Mouse (Mus musculus) spleen, postnatal 14 days (tissue): ENCODE results near the gene Ece2.

ENCODE experiments used
- DNase-seq, 2 experiments: peaks; one replicate each; pipeline ENCODE4 v3.0.0; 2021 to 2022; ENCODE audit warnings: low spot score in 2 of 2

Gene Ece2

DNA sequence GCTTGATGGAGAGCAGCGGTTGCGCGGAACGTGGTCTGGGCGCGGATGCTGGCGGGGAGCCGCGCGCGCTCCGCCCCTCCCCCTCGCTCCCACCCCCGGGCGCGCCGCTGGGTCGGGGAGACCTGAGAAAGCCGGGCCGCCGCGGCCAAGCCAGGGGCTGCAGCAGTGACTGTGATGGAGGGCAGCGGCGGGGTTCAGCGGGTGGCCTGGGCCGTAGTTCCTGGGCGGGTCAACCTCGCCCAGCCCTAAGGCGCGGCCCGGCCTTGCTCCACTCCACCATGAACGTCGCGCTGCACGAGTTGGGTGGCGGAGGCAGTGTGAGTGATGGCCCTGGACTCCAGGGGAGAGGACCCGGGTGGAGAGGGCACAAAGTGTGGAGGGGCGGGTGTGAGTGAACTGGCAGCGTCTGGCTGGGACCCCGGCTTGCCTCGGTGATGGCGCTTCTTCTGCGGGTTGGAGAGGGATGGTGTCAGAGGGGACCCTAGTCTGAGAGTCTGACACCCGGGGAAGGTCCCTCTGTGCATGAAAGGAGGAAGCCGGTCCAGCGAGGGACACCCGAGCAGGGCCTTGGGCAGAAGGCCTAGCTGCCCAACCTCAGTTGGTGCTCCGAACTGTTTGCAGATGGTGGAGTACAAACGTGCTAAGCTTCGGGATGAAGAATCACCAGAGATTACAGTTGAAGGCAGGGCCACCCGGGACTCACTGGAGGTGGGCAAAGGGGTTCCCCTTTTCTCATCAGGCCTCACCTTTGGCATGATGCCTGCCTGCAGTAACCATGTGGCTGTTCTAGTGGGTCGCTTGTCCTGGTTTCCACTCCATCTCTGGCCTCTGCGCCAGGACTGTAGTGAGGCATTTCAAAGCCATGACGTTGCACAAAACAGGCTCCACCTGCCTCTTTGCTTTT lies at the start of gene Ece2:
Gene Ece2 (plus strand): TSS at position 98 of the 904 bp plus-strand sequence.
- no peak for DNase-seq

DNA sequence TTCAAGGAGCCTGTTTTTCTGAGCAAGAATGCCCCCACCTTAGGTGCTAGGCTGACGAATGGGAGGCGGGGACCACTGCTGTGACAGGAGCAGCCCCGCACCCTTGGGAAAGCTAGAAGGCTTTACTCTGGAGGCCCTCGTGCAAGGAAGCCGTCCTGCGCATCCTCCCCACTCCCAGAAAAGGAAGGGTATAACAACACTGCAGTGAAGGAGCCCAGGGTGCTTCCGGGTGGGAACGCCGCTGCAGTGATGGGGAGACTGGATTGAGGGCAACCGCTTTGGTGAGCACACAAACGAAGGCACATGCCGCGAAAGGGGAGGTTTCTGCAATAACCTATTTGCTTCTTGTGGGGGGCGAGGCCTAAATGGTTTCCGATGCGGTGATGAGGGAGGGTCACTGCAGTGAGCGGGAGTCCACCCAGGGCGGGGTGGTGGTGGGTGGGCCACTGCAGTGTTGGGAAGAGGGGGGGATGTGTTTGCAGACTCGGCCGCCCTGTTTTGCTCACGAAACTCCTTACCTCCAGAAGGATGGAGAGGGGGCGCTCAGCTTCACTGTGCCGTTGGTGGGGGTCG lies 40.2 kb upstream of the Ece2 start, which contains the start of gene Vwa5b2:
Gene Vwa5b2 (plus strand): TSS at position 106 of the 573 bp plus-strand sequence.
- no peak for DNase-seq

DNA sequence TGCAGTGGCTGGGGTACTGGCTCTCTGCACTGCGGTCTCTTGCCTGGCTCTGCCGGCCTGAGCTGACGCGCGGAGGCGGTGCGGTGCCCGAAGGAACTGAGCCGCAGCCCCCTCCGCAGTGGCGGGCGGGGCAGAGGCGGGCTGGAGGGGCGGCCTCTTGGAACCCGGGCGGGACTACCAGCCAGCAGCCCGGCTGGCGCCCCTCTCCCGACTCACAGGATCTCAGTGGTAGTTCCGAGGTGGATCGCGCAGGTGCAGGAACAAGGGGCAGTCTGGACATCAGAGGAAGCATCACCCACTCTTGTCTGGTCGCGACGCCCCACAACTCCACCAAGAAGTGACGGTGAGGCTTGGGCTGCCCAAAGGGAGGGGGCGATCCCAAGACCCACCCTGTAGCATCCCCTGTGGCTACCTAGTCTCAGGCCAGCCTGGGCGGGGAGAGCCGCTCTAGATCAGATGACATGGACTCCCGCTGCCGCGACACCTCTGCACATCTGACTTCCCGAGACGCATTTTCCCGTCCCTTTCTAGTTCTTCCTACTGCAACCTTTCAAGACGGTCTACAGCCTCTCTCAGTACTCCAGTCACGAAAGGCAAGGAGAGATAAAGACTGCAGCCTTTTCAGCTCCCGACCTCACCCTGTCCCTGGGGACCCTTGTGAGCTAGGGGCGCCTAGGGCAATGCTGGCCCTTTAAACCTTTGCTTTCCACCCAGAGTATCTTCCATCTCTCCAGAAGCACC lies 39.5 kb upstream of the Ece2 start:
- DNase-seq, result no peak

DNA sequence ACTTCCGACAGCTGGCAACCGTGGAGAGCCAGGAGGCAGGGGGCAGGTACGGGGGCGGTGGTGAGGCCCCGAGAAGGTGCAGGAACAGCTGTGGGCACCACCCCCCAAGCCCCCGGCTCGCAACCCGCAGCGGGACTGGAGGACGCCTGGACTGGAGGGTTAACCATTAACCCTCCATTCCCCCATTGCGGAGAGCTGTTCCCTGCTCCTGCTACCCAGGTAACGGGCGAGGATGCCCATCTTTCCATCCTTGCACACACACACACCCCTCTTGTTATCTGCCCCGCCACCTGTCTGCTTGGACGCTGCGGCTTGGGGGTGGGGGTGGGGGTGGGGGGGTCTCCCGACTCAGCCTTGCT lies 39.0 kb upstream of the Ece2 start:
- DNase-seq, result no peak

DNA sequence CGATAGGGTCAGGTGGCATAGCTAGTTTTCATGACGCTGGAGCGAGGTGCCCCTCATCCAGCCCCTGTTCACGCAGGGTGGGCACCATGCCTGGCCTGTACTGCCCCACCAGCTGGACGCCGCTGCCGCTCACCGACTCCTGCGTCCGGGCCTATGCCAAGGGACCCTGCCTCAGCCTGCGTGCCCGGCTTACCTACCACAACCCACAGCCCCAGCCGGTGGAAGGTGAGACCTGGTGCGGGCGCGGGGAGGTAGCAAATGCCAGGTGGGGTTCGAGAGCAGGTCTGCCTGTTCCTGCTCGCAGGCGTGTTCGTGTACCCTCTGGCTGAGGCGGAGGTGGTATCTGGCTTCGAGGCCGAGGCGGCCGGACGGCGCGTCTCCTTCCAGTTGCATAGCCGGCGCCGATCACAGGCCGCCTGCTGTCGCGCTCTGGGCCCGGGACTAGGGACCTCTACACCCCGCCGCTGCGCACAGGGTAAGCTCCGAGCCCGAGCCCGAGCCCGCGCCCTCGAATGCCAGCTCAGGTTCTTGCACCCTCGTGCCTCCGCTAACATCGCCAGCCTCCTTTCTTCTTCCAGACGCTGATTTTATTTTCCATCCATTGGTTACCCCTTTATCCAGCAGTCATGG lies 38.4 kb upstream of the Ece2 start:
- no peak for DNase-seq

DNA sequence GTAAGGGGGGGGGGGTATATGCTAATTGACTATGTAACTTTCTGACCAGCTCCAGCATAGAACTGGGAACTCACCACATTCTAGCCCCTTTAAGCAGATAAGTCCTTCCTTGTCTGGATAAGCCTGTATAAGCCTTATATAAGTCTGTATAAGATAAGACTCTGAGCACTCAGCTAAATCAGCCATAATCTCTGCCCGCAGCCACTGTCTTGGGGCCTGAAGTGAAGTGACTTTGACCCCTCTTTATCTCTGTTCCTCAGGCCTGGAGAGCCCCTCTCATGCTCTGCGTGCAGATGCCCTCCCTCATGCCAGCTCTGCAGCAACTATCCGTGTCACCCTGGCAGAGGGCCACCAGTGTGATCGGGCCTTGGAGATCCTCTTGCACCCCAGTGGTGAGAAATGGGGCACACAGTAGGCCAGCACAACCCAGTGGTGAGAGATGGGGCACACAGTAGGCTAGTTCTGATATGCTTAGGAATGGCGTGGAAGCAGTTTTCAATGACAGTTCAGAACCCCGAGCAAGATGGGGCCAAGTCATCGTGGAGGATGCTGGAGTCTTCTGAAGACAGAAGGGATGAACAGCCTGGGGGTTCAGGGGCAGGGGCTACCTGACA lies 34.5 kb upstream of the Ece2 start:
- no peak for DNase-seq

DNA sequence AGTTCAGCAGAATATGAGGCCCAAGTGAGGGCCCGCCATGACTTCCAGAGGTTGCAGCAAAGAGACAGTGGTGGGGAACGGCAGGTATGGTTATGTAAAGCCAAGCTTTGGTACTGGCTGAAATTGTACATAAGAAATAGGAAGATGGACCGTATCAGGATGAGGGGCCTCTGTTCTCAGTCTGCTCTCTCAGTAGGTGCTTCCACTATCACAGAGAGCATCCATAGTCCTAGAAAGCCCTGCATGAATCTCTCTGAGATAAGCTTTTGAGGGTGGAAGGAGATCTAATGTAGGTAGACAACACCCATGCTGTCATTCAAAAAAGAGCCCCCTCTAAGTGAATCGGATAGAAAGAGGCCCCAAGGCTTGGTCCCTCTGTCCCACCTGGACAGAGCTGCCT lies 33.9 kb upstream of the Ece2 start:
- no peak for DNase-seq

DNA sequence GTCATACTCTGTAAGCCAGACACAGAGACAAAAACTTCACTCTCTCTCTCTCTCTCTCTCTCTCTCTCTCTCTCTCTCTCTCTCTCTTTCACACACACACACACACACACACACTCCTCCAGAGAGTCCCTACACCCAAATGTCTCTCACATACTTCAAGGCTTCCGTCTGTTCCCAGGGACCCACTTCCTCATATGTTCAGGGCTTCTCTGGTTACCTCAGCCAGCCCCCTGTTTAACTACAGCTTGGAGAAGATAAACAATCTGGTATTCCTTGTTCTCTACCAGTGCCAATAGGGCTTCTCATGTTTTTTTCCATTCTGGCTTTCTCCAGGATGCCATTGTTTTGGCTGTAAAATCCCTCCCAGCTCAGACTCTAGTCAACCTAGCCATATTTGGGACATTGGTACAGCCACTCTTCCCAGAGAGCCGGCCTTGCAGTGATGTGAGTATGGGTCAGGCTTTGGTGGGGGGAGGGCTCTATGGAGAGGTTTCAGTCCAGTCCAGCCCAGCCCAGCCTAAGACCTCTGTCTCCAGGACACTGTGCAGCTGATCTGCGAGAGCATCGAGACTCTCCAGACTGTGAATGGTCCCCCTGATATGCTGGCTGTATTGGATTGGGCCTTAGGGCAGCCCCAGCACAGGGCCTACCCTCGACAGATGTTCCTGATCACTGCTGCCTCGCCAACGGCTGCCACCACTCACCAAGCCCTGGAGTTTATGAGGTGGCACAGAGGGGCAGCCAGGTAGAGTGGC lies 32.8 kb upstream of the Ece2 start:
- no peak for DNase-seq

DNA sequence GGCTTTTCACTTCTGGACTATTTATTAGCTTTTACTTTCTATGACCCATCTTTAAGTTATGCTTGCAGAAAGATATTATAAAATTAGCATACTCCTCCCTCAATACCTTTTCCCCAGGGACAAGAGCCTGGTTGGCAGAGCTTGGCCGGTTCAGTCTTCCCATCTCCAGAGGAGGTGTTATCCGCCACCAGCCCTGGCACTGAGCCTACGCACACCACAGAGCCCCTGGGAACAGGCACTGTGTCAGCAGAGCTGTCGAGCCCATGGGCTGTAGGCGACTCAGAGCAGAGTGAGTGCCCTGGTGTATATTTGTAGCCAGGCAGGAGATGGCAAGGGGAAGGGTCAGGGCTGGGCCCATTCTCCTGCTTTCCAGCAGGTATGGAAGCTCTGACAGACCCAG lies 29.1 kb upstream of the Ece2 start:
- no peak for DNase-seq

DNA sequence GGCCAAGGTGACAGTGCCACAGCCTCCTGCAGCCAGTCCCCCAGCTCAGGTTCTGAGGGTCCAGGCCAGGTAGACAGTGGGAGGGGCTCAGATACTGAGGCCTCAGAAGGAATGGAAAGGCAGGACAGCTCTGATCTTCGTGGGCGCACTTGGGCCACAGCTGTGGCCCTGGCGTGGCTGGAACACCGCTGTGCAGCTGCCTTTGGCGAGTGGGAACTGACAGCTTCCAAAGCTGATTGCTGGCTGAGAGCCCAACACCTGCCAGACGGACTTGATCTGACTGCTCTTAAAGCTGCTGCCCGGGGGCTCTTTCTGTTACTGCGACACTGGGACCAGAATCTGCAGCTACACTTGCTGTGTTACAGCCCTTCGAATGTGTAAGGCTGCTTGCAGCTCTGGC lies 24.9 kb upstream of the Ece2 start:
- no peak for DNase-seq

DNA sequence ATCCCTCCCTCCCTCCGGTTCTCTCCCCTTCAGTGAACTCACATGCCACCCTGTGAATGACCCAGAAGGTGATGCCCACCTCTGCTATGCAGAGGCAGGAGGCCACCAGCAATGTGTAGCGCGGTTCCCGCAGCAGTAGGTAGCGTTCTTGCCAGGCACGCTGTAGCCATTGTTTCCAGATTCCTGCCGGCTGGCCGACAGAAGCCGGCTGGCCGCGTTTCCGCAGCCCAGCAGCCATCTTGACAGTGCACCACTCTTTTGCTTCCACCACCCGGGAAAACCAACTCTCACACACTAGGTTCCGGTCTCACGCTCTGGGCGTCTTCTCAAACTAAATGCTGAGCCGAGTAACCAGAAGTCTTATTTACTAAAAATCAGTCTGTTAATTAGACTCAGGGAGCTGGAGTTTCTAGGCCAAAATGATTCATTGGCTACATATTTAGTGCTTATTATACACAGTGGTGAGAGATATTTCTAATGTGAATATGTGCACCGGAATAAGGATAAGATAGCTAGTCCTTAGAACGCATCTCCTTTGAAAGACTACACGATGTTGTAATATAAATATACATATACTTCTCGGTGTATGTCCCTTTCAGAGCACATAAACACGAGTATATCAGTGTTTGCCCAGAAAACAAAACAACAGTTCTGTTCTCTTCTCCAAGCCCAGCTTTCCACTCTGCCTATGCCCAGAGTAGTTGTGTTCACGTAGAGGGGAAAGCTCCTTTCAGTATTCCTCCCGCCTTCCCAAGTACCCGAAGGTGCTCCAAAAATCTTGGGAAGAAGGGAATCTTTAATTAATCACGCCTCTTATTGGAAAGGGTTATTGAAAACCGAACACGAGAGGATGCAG lies 18.9 kb upstream of the Ece2 start:
- DNase-seq, result peak; percentile 47 to 68

DNA sequence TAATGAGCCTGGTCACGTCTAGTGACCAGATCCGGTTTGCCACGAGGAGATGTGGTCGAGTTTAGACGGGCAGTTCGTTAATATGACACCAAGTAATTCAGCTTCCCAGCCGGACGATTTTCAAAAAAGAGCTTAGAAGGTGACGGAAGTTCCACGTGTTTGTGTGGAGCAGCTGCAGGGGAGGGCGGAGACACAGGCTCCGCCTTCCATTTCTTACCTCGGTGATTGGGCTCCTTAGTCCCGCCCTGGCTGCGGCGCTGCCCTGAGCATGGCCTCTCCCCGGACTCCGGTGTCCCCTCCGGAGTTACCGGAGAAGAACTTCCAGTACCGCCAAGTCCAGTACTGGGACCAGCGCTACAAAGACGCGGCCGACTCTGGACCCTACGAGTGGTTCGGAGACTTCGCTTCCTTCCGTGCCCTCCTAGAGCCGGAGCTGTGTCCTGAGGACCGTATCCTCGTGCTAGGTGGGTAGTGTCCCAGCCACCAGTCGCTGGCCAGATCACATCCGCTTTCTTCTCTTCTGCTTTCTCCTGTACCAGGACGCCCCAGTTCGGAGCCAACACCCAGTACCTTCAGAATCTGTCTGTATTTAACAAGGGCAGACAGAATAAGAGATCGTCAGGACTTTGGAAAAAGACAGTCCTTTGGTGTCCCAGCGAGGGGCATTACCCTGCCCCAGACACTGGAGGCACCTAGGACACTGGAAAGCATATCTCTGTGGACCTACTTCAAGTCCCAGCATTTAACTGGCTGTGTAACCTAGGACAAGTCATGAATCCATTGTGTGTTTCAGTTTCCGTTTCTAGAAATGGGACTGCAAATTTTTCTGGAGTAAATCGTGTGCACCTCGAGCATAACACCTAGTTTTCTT lies 18.0 kb upstream of the Ece2 start, which contains the start of the genes Eef1akmt4, Gm49333 and Alg3:
Gene Eef1akmt4 (plus strand): TSS at position 237 of the 871 bp plus-strand sequence.
Gene Gm49333 (plus strand): TSS at position 254 of the 871 bp plus-strand sequence.
Gene Alg3 (minus strand): TSS at position 379 of the 871 bp plus-strand sequence.
- peak; percentile 69 to 74 for DNase-seq

DNA sequence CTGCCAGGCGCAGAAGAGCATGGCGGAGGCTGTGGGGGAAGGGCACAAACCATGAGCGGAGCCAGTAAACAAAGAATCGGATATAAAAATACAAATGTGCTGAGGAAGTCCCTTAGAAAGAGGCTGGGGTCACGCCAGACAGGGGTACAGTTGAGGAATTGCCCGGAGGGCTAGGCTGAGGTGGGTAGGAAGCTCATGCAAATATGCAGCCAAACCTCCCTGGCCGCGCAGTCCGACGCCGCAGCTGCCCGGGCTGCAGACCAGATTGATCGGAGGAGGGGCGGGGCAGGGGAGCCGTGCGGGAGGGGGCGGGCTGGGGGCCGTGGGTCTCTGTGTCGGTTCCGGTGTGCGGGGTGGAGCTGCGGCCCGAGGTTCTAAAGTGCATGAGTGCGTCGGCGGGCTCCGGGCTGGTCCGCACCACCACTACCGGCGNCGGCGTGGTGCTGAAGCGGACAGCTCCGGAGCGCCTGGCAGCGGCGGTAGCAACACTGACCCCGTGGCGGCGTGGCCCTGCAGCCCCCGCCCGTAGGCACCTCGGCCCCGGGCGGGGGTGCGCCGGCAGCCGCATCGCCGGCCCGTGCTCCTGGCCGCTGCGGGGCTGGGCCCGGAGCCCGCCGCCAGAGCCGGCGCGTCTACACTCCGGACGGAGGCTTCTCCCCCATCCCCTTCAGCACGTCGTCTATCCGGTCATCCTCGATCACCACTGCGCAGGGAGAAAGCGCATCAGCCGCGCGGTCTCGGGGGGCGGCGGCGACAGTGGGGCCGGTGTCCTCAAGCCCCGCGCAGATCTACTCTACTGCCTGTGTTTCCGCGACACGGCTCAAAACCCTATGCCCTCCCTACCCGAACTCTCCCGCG lies 9.9 kb upstream of the Ece2 start:
- DNase-seq, result no peak

DNA sequence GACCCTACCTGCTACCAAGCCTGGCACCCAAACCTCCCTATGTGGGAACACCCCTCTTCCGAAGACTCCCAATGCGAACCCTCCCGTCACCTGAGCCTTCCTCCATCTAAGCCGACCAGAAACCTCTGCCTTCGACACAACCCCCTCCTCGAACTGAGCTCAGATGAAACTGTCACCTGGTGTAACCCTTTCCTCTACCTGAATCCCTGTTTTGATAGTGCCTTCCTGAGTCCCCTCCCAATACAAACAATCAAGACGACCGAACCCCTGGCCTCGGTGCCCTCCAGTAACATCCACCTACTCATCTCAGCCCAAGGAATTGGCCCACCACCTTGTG lies 9.3 kb upstream of the Ece2 start:
- DNase-seq, result no peak

DNA sequence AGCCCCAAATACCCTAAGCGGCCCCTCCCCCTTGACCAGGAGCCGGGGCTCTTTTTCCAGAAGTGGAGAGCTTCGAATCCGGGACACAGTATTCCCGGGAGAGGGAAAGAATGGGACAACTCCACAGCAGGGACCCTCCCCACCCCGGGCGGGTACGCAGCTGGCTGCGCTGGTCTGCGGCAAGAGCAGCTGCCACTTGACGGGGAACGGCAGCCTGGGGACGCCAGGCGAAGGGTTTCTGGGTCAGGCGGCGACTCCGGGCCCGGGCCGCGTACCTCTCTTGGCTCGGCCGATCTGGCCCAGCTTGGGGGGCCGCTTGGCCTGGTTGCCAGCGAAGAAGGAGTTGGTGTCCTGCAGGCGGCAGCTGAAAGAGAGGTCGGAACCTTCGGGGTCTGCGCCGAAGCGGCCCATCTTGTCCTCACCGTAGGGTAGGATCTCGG lies 8.9 kb upstream of the Ece2 start:
- no peak for DNase-seq

DNA sequence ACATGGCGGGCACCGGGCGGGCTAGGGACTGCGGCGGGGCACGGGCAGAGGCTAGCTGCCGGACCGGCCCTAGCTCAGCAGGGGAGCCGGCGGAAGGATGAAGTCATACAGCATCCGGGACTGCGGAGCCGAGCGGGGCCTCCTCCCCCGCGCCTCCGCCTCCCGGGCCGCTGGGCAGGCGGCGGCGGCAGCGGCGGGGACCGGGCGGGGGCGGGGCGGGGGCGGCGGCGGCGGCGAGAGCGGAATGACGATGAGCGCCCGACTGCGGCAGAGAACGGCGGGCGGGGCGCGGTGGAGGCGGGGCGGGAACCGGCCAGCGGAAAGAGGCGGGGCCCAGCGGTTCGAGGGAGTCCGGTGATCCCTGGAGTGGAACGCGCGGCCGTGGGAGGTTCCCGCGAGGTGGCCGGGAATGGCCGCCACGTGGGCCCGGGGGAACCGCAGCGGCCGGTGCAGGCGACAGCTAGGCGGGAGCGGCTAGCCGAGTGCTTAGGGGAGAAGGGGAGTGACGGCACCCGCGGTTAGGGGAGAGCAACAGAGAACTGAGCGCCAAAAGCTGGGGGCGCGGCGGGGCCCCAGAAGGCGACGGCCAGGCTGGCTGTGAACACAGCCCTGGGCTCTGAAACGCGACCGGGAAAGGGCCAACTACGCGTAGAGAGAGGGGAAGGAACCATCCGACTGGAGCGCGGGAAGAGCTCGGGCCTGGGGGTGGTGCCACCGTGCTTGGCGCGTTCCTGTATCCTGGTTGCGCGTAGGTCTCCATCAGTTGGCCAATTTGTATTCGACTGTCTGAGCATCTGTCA lies 8.2 kb upstream of the Ece2 start, which contains the start of gene Camk2n2:
Gene Camk2n2 (minus strand): TSS at position 97 of the 800 bp plus-strand sequence.
- DNase-seq, result peak; percentile 40 to 44
